Mouse (Mus musculus) c-Kit-positive CD71-positive TER-119-positive erythroid progenitor cells, embryonic 14.5 days (primary cell): ENCODE results near the gene Rcbtb1.
"Not testable (repeated sequence)": the region's sequence is repeated elsewhere in the genome, so short reads cannot be mapped to it uniquely, and the experiment has no call there.

Experiments used
- DNase-seq: peaks from one replicate; pipeline ENCODE4 v3.0.0-alpha.2; 2013; ENCODE audit warnings: low spot score

Gene Rcbtb1

DNA sequence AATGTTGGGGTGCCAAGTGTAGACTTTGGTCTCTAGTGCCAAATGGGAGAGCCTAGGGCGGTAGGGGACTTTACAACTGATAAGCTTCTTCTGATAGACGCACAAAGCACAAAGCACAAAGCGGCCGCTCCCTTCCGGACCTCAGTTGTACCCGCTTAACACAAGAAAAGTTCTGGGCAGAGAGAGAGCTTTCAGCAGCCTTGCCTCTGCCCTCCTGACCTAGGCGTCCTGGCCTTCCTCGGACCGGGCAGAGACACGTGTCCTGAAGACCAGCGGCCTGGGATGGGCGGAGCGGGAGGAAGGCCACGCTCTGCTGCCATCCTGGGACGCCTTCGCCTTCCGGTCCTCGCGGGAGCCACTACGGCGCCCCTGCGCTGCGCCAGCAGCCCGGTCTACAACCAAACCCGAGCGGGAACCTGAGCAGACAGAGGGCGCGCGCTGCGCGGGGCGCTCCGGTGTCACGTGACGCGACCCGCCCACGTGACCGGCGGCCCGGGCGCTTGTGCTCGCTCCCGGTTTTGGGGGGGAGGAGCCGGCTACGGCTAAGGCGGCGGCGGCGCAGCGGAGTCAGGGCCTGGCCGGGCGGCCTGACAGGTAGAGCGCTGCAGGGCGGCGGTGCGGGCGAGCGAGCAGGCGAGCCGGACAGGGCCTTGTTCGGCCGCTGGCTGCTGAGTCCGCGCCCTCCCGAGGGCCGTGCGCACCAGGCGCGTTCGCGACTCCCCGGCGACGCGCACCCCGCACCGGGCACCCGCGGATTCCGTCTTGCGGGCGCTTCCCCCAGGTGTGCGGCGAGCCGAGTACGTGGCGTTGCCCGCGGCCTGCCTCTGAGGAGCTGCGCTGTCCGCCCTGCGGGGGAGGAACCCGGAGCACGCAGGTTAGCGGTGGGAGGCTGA, at the start of gene Rcbtb1:
Gene Rcbtb1, plus strand, starts transcription at position 499 of the 893 bp plus-strand sequence.
- peak; percentile 88 for DNase-seq

DNA sequence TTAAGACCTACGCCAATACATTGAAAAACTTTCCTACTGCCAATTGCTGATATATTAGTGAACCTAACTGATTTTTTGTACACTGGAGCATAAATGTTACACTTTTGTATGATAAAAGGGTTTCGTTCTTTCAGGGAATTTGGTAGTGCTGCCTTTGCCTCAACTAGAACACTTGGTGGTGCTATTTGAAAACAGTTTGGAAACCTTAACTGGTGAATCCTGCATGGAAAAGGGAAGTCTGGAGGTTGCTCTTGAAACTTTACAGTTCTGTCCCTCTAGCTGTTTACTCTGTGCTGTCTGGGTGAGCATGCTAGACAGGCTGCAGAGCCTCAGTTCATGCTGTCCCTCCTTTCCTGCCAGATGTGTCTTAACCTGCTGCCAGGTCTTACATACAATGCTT, 45.4 kb upstream of the Rcbtb1 start:
- no peak for DNase-seq

DNA sequence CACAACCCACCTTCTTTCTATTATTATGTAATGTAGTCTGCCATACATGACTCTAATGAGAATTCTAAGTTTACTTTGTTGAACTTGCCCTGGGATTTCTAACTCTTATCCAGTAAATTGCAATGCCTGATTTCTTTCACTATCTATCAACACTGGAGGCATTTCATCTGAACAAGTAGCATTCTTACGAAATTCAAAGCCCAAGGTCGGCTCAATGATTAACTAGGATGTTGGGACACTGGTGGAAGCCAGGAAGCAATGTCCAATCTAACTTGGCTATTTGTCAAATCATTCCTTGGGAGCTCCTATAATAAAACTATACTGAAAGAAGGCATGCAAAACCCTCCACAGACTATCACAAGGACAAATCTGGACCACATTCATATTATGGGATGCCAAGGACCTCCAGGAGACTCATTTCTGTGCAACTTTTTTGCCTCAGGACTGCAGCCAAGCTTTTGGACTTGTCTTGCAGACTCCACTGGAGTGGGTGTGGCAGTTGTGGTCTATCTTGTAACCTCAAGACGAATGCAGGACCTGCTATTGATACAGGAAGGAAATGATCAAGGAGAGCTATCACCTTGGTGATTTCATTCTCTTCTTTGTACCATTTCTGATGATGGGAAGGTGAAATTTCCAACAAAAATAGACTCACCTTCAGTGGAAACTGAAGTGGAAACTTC, 43.9 kb upstream of the Rcbtb1 start:
- DNase-seq = no peak

DNA sequence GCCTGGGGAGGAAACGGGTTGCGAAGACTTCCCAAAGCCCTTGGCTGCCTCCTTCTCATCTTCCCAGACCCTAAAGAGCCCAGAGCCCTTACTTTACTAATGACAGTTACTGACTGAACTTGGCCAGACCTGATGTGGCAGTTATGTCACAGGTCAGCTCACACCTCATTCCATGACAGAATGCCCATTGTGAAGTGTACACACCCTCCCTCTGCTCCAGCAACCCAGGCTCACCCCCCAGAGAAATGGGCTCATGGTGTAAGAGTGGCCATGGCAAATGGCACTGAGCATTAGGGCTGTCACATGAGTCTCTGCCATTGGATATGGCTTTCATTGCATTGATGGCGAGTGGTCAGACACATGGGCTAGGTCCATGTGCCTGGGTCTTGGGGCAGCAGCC, 22.4 kb upstream of the Rcbtb1 start, which contains the start of gene Gm5142:
Gene Gm5142, minus strand, starts transcription at position 101 of the 400 bp plus-strand sequence.
- DNase-seq = no peak

DNA sequence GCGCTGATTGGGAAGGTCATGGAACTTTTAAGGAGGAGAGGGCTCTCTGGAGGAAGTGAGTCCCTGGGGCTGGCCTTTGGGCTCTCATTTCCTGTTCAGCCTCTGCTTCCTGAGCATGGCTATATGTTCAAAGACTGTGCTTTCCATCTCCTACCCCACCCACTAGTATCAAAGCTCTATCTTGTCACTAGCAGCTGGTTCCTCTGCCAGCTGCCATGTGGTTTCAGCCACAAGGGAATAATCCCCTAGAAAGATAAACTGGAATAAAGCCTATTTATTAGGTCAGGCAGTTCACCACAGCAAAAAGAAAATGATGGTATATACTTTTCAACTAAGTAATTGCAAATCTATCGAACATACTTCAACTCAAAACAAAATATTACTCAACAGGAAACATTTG, 18.3 kb upstream of the Rcbtb1 start:
- no peak for DNase-seq

DNA sequence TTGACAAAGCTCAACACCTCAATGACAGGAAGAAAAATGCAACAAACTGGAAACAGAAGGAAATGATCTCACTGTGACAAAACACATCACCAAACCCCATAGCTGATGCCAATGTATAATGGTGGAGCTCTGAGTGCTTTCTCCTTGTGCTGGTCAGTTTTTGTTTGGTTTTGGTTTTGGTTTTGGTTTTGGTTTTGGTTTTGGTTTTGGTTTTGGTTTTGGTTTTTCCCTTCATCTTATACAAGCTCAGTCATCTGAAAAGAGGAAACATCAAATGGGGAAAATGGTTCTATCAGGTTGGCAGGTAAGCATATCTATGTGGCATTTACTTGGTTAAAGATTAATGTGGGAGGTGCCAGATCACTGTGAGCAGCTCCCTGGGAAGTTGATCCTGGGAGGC, 15.5 kb upstream of the Rcbtb1 start:
- no peak for DNase-seq

DNA sequence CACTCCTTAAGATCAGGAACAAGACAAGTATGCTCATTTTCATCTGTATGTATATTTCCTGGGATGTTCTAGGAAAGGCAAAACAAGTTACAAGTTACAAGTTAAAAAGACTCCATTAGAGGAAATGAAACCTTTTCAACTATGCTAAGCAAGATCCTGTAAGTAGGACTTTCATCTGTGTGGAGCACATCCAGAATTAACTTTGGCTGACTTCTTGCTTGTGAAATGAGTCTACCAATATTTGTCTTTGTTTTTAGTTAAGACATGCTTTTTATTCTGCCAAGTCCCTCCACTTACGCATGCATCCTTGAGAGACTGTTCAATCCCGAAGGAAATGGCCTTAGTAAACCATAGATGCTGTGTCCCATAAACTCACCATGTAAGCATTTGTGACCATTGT, 14.9 kb upstream of the Rcbtb1 start:
- DNase-seq = no peak

DNA sequence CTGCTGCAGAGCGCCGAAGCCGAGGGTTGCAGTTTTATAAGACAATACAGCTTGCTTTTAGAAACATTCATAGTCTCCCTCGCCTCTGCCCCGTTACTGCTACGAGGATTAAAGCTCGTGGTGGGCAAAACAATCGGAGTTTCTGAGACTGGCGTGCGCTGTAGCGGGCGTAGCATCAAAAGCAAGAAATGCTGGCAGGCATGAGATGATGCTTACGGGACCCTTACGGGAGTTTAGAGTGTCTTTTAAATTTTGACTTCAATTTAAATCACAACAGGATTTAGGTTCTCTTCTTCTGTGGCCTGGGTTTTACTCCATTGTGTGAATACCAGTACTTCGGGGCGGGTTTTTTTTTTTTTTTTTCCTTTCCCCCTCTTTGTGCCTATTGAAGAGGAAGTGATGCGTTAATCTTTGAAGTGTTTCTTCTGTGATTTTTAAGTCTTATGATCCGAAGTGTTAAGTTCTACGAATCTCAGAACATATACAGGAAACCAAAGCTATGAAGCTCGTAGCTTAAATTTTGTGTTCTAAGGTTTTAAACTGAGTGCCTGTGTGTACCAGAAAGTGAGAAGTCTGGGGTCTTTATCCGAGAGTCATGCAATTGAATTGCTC, 701 bp downstream of the Rcbtb1 start:
- no peak for DNase-seq

DNA sequence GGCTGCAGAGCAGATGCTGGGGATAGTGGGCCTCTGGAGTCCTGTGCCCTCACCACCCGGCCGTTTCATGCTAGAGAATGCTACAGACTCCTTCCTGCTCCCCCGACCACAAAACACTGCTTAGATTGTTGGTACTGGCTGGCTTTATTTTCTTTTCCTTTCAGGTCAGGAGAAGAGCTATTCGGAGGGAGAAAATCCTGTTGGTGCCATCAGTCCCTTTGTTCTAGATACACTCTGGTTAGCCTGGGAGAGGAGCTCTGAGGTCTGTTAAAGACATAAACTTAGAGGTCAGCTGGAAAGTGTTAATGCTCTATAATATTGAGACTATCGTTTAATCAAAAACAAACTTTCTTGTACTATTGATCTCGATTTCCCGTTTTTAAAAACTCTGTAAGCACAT, 4.5 kb downstream of the Rcbtb1 start:
- no peak for DNase-seq

DNA sequence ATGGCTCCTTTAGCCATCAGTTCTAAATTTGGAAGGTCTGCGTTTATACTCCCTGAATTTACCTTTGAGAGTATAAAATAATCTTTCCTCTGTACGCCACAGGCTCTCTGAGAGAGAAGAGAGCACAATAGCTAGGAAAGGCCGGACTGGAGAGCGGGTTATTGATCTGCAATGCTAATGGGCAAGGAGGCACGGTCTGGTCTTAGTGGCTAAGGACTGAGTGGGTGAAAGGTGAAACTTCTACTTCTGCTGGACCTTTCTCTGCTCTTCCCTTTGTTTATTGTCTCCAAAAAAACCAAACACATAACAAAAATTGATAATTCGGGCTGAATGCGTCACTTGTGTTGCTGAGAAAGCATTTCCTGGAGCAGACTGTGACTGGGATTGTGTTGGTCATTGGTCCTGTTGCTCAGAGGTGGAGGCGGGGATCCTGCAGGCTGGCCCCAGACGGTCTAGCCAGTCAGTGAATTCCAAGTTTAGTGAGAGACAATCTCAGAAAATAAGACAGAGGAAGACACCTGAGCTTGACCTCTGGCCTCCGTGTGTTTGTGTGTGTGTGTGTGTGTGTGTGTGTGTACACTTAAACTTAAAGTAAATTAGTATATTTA, 5.1 kb downstream of the Rcbtb1 start:
- DNase-seq = no peak

DNA sequence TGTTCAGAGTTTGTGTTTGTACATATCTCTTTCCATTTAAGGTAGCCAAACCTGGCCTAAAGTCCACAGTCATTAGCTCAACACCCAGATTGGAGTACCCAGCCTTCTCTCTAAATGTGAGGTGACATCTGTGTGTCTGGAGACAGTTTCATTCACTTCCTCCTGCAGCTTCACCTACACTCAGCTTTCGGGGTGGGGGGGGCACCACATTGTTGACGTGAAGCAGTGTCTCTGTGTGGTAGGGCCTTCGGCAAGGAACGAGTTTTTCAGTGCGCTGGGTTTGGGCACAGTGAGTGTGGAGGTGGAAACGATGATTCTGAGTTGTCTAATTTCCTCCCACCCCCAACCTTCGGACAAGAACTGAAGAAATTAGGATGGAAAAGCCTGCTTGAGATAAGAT, 8.0 kb downstream of the Rcbtb1 start:
- no peak for DNase-seq

DNA sequence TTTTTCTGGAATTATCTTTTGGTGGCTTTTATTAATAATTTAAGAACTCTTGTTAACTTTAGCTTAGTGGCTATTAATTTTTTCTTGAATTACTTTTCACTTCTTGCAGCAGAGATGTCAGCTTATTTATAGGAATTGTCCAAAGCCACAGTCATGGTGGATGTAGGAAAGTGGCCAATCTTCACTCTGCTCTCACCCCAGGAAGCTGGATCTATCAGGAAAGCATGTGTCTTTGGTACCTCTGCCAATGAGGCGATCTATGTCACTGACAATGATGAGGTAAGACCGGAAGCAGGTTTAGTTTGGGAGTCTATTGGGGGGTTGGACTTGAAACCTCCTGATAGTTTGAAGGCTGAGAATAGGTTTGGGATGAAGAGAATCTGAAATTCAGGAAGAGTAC, 8.8 kb downstream of the Rcbtb1 start:
- DNase-seq = no peak

DNA sequence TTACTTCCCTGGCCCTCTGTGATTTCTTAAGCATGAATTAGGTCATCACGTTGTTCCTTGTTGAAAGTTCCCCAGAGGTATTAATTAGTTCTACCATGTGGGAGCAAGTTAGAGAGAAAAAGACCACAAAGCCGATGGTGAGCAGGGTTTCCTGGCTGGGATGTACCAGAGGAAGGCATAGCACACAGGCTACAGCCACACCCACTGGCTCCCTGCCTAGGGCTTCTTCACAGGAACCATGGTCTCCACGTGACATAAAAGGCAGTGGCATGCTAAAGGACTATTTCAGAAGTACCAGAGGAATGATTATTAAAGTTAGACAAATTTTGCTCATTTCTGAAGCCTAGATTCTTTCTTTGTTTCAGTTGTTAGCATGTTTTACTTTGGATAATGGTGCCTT, 18.2 kb downstream of the Rcbtb1 start:
- DNase-seq = no peak

DNA sequence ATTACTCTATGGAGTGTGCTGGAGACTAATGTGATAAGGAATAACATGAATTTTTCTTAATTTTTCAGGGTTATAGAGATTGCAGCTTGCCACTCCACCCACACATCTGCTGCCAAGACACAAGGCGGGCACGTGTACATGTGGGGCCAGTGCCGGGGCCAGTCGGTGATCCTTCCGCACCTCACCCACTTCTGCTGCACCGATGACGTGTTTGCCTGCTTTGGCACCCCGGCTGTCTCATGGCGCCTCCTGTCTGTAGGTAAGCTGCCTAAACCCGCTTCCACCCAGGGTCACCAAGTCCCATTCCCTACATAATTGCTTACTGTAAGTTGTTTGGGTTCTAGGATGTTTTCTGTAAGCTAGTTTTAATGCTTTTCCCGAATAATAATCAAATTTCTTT, 25.2 kb downstream of the Rcbtb1 start:
- DNase-seq = no peak

DNA sequence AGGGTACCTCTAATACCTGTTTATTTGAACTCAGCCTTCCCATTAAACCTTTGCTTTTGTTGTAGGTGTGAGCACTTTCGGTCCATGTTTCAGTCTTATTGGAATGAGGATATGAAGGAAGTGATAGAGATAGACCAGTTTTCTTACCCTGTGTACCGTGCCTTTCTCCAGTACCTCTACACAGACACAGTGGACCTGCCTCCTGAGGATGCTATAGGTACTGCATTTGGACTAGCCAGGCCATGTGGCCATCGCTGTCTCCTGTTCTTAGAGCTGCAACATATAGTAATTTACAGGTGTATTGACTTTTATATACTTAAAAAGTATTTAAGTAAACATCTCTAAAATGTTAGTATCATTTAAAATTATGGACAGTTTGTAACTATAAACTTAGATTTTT, 28.8 kb downstream of the Rcbtb1 start:
- no peak for DNase-seq

DNA sequence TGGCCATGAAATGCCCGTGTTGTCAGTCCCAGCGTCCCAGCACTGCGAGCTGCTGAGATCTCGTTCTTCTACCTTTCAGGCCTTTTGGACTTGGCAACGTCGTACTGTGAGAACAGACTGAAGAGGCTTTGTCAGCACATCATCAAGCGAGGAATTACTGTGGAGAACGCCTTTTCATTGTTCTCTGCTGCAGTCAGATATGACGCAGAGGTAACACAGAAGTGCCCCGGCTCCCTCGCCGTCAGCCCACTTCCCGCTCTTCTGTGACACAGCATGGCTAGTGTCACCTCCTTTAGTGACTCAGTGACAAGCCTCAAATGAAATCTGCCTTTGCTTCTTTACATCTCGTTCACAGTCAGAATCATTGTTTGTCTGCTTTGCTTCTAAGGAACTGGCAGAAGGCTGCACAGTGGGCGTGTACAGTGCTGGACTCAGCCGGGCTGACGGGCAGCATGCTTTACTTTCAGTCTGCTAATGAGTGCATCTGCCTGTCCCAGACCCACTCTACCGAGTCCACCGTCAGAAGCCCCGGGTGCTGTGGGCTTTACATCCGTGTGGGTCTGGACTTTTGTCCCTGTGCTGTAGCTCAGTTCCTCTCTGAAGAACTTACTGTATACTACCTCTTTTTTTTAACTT, 29.4 kb downstream of the Rcbtb1 start:
- no peak for DNase-seq

DNA sequence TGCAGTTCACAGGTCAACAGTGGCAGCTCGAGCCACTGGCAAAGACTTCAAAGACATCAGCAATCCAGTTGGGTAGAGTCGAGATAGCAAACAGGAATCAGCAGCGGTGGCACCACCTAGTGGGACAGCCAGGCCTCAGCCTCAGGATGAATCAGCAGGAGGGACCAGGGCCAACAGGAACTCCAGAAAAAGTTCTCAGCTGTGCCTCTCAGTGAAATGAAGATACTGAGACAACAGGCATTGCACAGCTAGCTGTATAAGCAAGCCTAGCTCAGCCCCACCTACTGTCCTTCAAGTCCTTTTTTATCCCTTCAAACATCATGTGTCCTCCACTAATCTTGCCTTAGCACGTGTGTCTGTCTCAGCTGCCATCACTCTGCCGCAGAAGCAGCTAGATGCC, 31.0 kb downstream of the Rcbtb1 start:
- peak; percentile 19 for DNase-seq

DNA sequence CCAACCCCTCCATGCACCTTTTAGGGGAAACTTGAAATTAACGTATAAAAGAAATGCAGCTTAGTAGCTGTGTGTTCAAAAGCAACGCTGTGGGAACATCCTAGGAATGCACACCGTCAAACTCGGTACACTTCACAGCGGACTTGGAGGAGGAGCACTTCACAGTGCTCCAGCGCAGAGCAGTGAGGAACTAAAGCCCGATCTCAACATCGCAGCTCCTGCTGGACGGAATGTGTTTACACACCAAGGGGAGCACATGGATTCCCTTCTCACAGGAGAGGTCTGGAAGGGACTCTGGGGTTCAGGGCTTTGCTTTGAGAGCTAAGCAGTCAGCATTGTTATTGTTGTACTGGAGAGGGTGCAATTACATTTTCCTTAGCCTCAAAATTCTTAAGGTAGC, 32.6 kb downstream of the Rcbtb1 start:
- DNase-seq = no peak

DNA sequence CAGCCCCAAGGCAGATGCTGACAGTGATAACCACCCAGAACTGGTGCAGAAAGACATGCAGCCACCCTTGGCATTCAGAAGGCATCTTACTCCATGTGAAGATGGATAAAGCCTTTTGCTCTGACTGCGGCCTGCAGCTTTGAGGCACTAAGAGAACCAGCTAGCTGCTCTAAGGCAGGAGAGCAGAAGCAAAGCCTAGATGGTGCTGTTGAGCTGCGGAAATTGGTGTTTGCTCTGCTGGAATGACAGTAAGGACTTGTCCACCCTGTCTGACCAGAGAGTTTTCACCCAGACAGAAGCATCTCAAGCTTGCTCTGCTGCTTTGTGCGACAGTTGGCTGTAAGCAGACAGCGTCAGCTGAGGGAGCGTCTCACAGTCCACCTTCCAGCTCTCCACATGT, 49.3 kb downstream of the Rcbtb1 start:
- not testable (repeated sequence) for DNase-seq

DNA sequence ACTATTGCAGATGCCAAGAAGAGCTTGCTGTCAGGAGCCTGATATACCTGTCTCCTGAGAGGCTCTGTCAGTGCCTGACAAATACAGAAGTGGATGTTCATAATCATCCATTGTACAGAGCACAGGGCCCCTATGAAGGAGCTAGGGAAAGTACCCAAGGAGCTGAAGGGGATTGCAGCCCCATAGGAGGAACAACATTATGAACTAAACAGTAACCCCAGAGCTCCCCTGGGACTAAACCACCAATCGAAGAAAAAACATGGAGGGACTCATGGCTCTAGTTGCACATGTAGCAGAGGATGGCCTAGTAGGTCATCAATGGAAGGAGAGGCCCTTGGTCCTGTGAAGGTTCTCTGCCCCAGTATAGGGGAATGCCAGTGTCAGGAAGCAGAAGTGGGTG, 54.9 kb downstream of the Rcbtb1 start:
- not testable (repeated sequence) for DNase-seq

DNA sequence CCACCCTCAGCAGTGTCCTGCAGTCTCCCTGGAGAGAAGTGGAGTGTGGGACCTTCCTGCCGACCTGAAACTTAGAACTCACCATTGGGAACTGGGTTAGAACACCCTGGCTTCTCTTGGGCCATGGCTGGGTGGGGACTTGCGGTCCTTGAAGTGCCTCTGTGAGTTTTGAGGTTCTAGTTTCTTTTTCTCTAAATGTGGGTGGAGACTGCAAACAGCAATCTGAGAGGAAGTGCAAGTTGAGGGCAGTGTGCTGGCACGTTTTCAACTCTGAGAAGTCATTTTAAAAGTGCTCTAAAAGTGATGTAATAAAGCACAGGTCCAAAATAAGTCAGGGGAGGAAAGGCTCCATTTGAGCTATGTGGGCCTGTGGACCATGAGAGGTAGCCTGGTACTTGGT, 59.0 kb downstream of the Rcbtb1 start, which contains the start of gene Gm6904:
Gene Gm6904, minus strand, starts transcription at position 161 of the 400 bp plus-strand sequence.
- DNase-seq = no peak

DNA sequence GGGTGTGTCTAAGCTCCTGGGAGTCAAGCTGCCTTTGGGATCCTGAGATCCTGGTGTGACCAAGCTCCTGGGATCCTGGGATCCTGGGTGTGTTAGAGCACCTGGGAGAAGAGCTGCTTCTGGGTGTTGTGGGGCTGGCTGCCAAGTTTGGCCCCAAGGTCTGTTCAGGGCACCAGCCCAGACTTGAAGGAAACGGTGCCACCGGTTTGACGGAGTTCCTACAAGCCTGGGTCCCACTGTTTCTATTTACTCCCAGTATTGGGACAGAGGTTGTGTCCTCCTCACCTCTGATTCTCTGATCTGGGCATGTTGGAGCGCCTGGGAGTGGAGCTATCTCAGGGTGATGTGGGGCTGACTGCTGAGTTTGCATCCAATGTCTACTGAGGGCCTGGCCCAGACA, 74.0 kb downstream of the Rcbtb1 start:
- not testable (repeated sequence) for DNase-seq
